In the genomic region with DNA sequence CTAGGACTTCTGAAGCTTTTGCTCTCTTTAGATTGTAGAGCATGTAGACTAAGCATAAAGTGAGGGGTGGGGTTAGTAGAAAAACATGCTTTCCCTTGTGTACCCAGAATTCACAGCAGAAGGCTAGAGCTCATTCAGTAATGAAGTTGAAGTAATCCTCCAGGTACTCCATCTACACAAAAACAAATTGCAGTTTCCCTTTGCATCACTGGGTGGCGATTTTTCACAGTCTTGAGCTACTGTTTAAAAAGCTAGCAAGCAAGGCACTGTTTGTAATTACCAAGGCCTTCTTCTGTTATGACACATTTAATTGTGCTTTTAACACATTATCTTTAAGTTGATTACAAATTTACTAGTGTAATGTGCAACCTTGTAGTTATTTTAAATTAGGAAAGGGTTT, we compare ENCODE assay signal across 8 mouse cellular contexts. TPM values are rescaled to one million over a fixed set of nuclear protein-coding genes. Genes with fewer than 3 reads are reported as not detected.
DNase-seq lines count a peak whose midpoint lies in the region; ATAC-seq lines count a peak whose summit lies in the region.

No protein-coding gene starts in this region.

- H3K9me3 ChIP-seq in kidney, embryonic 14.5 days (ENCODE audit: control insufficient read depth, low read length): no peaks in the 10 kb centered on the region
- no peaks in the 10 kb centered on the region for H3K9me3 ChIP-seq in midbrain, embryonic 16.5 days (replicated peaks; ENCODE audit: control insufficient read depth, low read length, poor library complexity, severe bottlenecking)

- H3K27ac ChIP-seq in kidney, embryonic 14.5 days (ENCODE audit: low read depth, low read length): no peak overlapping the region
- H3K27ac ChIP-seq in midbrain, embryonic 16.5 days (ENCODE audit: low read length): no peak overlapping the region

- DNase-seq in kidney, adult 11 months: peak; percentile 55
- DNase-seq in adipocyte (ENCODE audit: low spot score): peak; percentile 92
- DNase-seq in embryo, embryonic 11 days: peak; percentile 57
- DNase-seq in heart, postnatal 14 days: peak; percentile 51 to 77
- DNase-seq in left cerebral cortex, adult 11 months (ENCODE audit: low spot score): peak; percentile 58
- peak; percentile 80 to 82 for DNase-seq in spleen, postnatal 4 days (ENCODE audit: low spot score in 2 of 2)

- 6% methylated on average over 1 of the region's 1 CpGs for WGBS in kidney, embryonic 14.5 days
- 5% methylated on average over 1 of the region's 1 CpGs for WGBS in midbrain, embryonic 16.5 days

- H3K27me3 ChIP-seq in kidney, embryonic 14.5 days (ENCODE audit: control insufficient read depth, insufficient read depth, low read length): no peaks in the 10 kb centered on the region
- no peaks in the 10 kb centered on the region for H3K27me3 ChIP-seq in midbrain, embryonic 16.5 days (ENCODE audit: control insufficient read depth, insufficient read depth, low read depth, low read length)

- no peak overlapping the region for H3K9ac ChIP-seq in kidney, embryonic 14.5 days (ENCODE audit: low read depth, low read length)
- H3K9ac ChIP-seq in midbrain, embryonic 16.5 days (ENCODE audit: low read depth, low read length): no peak overlapping the region

- no peaks in the 10 kb centered on the region for H3K4me1 ChIP-seq in kidney, embryonic 14.5 days (ENCODE audit: control insufficient read depth, insufficient read depth, low read length)
- no peaks in the 10 kb centered on the region for H3K4me1 ChIP-seq in midbrain, embryonic 16.5 days (ENCODE audit: control insufficient read depth, insufficient read depth, low read length)

- H3K4me2 ChIP-seq in kidney, embryonic 14.5 days (replicated peaks; ENCODE audit: low read depth, low read length): no peak overlapping the region
- no peak overlapping the region for H3K4me2 ChIP-seq in midbrain, embryonic 16.5 days (ENCODE audit: low read length)

- H3K36me3 ChIP-seq in kidney, embryonic 14.5 days (ENCODE audit: control insufficient read depth, insufficient read depth, low read length): no peaks in the 10 kb centered on the region; the same call in 1 of the 2 replicates
- no peaks in the 10 kb centered on the region for H3K36me3 ChIP-seq in midbrain, embryonic 16.5 days (ENCODE audit: control insufficient read depth, insufficient read depth, low read length)

- no peak for ATAC-seq in kidney, embryonic 14.5 days (ENCODE audit: low FRiP score, low TSS enrichment)
- peak; percentile 73 for ATAC-seq in midbrain, embryonic 16.5 days

- intact Hi-C loops in heart, postnatal 14 days (cut with DNase I): loop anchor here (5.0 to 10.0 kb wide), 4 partner anchors 210 to 557 kb away; partner anchors contain the start of gene Glcci1

- no peak overlapping the region for H3K4me3 ChIP-seq in kidney, embryonic 14.5 days (ENCODE audit: low read length)
- H3K4me3 ChIP-seq in midbrain, embryonic 16.5 days (ENCODE audit: low read depth, low read length): no peak overlapping the region

RNA-seq across cellular contexts. Expression of gene Gm45062, which starts 15.8 kb away (rescaled TPM):
- 3.1 and 5.5 TPM in 2 replicates for polyA plus RNA-seq in kidney, embryonic 14.5 days (2014; fragmentation: Nextera tagmentation; extraction: Ambion mirVana)
- total RNA-seq in heart, postnatal 14 days (2021): not detected
- polyA plus RNA-seq in midbrain, embryonic 16.5 days (2015; fragmentation: Nextera tagmentation; extraction: Ambion mirVana): 9.6 and 12.3 TPM in 2 replicates

RNA-seq across cellular contexts. Expression of gene Umad1, which starts 16.0 kb away (rescaled TPM):
- polyA plus RNA-seq in kidney, embryonic 14.5 days (2014; fragmentation: Nextera tagmentation; extraction: Ambion mirVana): 16.9 and 19.7 TPM in 2 replicates
- 1 to 10 TPM; 8.5 to 8.6 TPM for total RNA-seq in heart, postnatal 14 days (2021)
- polyA plus RNA-seq in midbrain, embryonic 16.5 days (2015; fragmentation: Nextera tagmentation; extraction: Ambion mirVana): 68.1 and 72.7 TPM in 2 replicates

RNA-seq across cellular contexts. Expression of gene Rpa3, which starts 16.1 kb away (rescaled TPM):
- 183 and 293 TPM in 2 replicates for polyA plus RNA-seq in kidney, embryonic 14.5 days (2014; fragmentation: Nextera tagmentation; extraction: Ambion mirVana)
- 10 to 100 TPM; 19.0 to 21.9 TPM for total RNA-seq in heart, postnatal 14 days (2021)
- polyA plus RNA-seq in midbrain, embryonic 16.5 days (2015; fragmentation: Nextera tagmentation; extraction: Ambion mirVana): 40.0 and 48.6 TPM in 2 replicates
